Mouse (Mus musculus) stomach, postnatal 0 days (tissue): ENCODE measurements around the gene Mtmr6. TPM values are rescaled to one million over a fixed set of nuclear protein-coding genes. Genes with fewer than 3 reads are reported as not detected.

Source experiments
- ATAC-seq: fragments of 200-750 bp; cut with Nextera tagmentation; 2 replicates; pipeline ENCODE4 v1.8.0; 2017; ENCODE audit not compliant: low FRiP score, low TSS enrichment
- DNase-seq: peaks from one replicate; pipeline ENCODE4 v3.0.0-alpha.2; 2016; ENCODE audit warnings: low spot score
- H3K27ac ChIP-seq: fragments of 300-500 bp; sonication (generic); replicated peaks from 2 replicates; pipeline ENCODE4 v1.5.1; 2014; ENCODE audit warnings: mild to moderate bottlenecking, control low read depth
- H3K27me3 ChIP-seq: fragments of 300-500 bp; sonication (generic); 2 replicates; pipeline ENCODE4 v1.6.1; 2014; ENCODE audit warnings: low read length; ENCODE audit not compliant: control insufficient read depth, insufficient read depth
- H3K36me3 ChIP-seq: fragments of 300-500 bp; sonication (generic); 2 replicates; pipeline ENCODE4 v1.6.1; 2014; ENCODE audit warnings: low read length, mixed read lengths; ENCODE audit not compliant: control insufficient read depth, insufficient read depth
- H3K4me1 ChIP-seq: fragments of 300-500 bp; sonication (generic); replicated peaks from 2 replicates; pipeline ENCODE4 v1.6.1; 2014; ENCODE audit warnings: antibody characterized with exemption; ENCODE audit not compliant: control insufficient read depth, insufficient read depth
- H3K4me2 ChIP-seq: fragments of 300-500 bp; sonication (generic); replicated peaks from 2 replicates; pipeline ENCODE4 v1.6.1; 2014; ENCODE audit warnings: low read depth, mild to moderate bottlenecking, control low read depth, moderate library complexity
- H3K4me3 ChIP-seq: fragments of 300-500 bp; sonication (generic); 2 replicates; pipeline ENCODE4 v1.5.1; 2014; ENCODE audit warnings: low read depth, low read length, control low read depth
- H3K9ac ChIP-seq: fragments of 300-500 bp; sonication (generic); 2 replicates; pipeline ENCODE4 v1.6.1; 2014; ENCODE audit warnings: mild to moderate bottlenecking, low read length, control low read depth, mixed read lengths
- H3K9me3 ChIP-seq: fragments of 300-500 bp; sonication (generic); 2 replicates; pipeline ENCODE4 v1.6.1; 2016; ENCODE audit warnings: low read length; ENCODE audit not compliant: control insufficient read depth
- CTCF ChIP-seq: IDR thresholded peaks from 2 replicates; pipeline ENCODE4 v1.5.1; 2016; ENCODE audit warnings: antibody characterized with exemption, low read depth, mild to moderate bottlenecking, moderate library complexity
- EP300 ChIP-seq: optimal IDR thresholded peaks from 2 replicates; pipeline ENCODE3; 2016; ENCODE audit warnings: antibody characterized with exemption
- WGBS: fragments of 180-500 bp; shearing (Covaris S2); extraction: QIAGEN DNeasy Blood & Tissue Kit; methylation state at CpG from one replicate; pipeline ENCODE4 v1.1.7; 2014; 5-methylcytosine and 5-hydroxymethylcytosine counted together
- polyA plus RNA-seq: library from polyadenylated mRNA; unstranded; fragments of >200 nt; fragmentation: Nextera tagmentation; extraction: Ambion mirVana; gene quantifications from 2 replicates; pipeline ENCODE4 v1.2.1, GENCODE M21; 2015

Gene Mtmr6
- polyA plus RNA-seq, 1 experiment from 2014 or later = 31.4 TPM

DNA sequence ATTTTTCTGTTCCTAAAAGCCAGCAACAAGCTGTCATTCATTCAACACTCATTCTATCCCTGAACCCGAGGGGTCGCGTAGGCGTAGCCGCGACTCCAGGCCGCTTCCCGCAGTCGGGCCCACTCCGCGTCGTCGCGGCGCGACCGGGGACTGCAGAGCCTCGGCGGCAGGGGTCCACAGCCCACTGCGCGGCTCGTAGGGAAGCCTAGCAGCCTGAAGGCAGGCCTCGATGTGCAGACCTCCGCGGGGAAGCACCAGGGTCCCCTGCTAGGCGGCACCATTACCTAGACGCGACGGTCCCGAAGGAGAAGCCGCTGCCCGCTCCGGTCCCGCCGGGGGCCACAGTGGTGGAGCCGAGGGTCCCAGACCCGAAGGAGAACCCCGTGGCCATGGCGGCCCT is 14.1 kb upstream of the Mtmr6 start:
- Histone ChIP-seq H3K4me1 (no peaks in the 10 kb centered on the region), H3K27ac (peak overlapping the region; percentile 94), H3K4me3 (peak overlapping the region; percentile 93), H3K9ac (peak overlapping the region; percentile 96), H3K36me3 (no peaks in the 10 kb centered on the region), H3K4me2 (peak overlapping the region; percentile 82), H3K9me3 (no peaks in the 10 kb centered on the region), H3K27me3 (no peaks in the 10 kb centered on the region)
- WGBS = under 1% methylated on average over 39 of the region's 39 CpGs
- ATAC-seq (peak; percentile 49), DNase-seq (no peak)
- TF ChIP-seq CTCF (no peak), EP300 (no peak)

DNA sequence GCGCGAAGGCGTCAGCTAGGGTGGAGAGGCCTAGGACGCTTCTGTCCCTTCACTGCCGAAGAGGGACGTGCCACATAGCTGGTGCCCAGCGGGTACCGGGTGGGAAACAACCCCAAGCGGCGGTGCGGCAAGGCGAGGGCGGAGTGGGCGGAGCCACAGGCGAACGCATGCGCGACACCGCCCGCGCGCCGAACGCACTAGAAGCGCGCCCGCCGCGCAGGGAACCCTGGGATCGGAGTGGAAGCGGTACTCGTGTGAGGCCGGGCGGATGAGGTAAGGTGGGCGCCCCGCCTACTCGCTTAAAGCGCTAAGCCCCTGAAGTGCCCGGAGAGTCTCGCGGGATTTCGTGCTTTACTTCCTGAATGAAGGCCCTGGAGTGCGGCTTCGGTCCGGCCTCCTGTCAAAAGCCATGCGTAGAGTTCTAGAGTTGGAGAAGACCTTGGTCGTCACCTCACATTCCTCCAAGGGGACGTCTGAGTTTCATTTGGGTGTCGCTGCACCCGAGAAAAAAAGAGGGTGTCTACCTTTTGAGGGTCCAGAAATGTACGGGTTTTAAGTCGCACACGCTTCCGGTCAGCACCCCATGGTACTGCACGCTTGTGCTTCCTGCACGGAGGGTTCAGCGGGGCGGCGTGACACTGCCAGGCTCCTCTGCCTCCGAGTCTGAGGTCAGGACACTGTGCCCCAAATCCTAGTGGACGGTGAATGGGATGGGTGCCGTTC is 13.6 kb upstream of the Mtmr6 start, which contains the start of the genes Nupl1 and Gm49336:
Gene Nupl1, minus strand, starts transcription at position 151 of the 723 bp plus-strand sequence.
Gene Gm49336, minus strand, starts transcription at position 227 of the 723 bp plus-strand sequence.
- ATAC-seq = peak; percentile 100
- under 1% methylated on average over 62 of the region's 62 CpGs for WGBS

DNA sequence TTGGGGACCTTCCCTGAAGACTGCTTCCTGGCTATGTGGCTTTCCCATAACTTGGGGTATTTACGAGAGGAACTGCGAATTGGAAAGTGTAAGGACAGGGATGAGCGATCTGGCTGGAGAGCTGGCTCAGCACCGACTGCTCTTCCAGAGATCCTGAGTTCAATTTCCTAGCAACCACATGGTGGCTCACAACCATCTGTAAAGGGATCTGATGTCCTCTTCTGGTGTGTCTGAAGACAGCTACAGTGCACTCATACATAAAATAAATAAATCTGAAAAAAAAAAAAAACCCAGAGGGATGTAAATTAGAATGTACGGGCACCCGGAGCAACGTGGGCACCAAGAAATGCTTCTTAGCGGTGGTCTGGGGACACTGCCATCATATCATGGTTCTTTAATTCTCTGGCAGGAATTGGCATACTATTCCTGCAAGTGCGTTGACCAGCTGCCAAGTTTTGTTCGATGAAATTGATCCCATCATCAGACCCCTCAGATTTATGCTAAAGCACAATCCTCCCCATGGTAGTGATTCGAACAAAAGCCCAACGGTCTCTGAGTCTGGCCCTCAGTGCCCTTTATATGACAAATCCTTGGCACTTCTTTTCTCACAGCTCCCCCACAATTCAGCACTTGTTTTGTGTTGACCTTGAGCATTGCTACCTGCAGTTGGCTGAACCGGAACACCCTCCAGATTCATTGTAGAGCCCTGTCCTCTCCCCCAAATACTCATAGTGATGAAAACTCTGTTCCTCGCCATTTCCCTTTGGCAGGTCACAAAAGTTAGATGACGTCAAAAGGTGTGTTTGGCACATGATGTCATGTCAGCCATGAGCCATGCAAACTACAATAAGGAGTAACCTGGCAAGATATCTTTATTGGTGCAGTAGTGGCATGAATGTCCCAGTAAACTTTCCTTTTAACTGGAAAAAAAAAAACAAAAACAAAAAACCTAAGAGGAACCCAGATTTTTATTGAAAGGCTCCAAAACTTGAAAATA is 12.7 kb upstream of the Mtmr6 start:
- peak overlapping the region; percentile 93 for H3K27ac ChIP-seq
- H3K27me3 ChIP-seq = no peaks in the 10 kb centered on the region
- no peak for TF ChIP-seq EP300
- peak; percentile 38 for TF ChIP-seq CTCF
- peak overlapping the region; percentile 93 for H3K4me3 ChIP-seq
- ATAC-seq (no peak), DNase-seq (no peak)
- no peaks in the 10 kb centered on the region for H3K4me1 ChIP-seq
- 18% methylated on average over 15 of the region's 15 CpGs for WGBS
- no peaks in the 10 kb centered on the region for H3K36me3 ChIP-seq
- no peaks in the 10 kb centered on the region for H3K9me3 ChIP-seq
- H3K4me2 ChIP-seq = peak overlapping the region; percentile 95
- peak overlapping the region; percentile 81 for H3K9ac ChIP-seq

More for the DNA sequence above, 13.6 kb upstream of the Mtmr6 start, which contains the start of the genes Nupl1 and Gm49336:
- peak within 1 kb of the TSS; percentile 94 for H3K27ac ChIP-seq
- peak within 1 kb of the TSS; percentile 93 for H3K4me3 ChIP-seq
- H3K9ac ChIP-seq = peak within 1 kb of the TSS; percentile 96
- TF ChIP-seq EP300 (peak; percentile 99), CTCF (peak; percentile 24; the same call in 1 of the 2 replicates)
- H3K4me2 ChIP-seq = peak within 1 kb of the TSS; percentile 95
- H3K4me1 ChIP-seq = no peaks in the 10 kb centered on the region
- peak; percentile 99 for DNase-seq
- no peaks in the 10 kb centered on the region for H3K36me3 ChIP-seq
- H3K9me3 ChIP-seq = no peaks in the 10 kb centered on the region
- no peaks in the 10 kb centered on the region for H3K27me3 ChIP-seq

DNA sequence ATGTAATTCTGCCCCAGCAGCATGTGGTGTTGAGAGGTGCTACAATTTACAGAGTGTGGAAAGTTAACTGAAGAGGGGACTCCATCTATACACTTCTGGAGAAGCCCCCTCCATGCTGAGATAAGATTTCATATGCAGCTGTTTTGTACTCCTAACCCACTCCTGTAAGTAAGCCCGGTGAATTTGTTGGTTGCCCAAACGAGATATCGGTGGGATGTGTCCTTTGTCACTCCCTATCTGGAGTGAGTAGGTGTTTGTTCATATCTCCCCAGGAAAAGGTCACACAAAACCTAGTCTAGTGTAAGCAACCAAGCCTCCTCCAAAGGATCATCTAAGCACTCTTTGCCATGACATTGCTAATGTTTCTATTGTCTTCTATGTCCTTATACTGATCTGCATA is 11.6 kb upstream of the Mtmr6 start:
- no peak overlapping the region for H3K27ac ChIP-seq
- ATAC-seq (no peak), DNase-seq (no peak)
- H3K4me2 ChIP-seq = no peak overlapping the region
- no peaks in the 10 kb centered on the region for H3K9me3 ChIP-seq
- no peaks in the 10 kb centered on the region for H3K36me3 ChIP-seq
- no peaks in the 10 kb centered on the region for H3K27me3 ChIP-seq
- TF ChIP-seq EP300 (no peak), CTCF (no peak)
- 82% methylated on average over 3 of the region's 3 CpGs for WGBS
- H3K4me1 ChIP-seq = no peaks in the 10 kb centered on the region
- no peak overlapping the region for H3K4me3 ChIP-seq
- no peak overlapping the region for H3K9ac ChIP-seq

DNA sequence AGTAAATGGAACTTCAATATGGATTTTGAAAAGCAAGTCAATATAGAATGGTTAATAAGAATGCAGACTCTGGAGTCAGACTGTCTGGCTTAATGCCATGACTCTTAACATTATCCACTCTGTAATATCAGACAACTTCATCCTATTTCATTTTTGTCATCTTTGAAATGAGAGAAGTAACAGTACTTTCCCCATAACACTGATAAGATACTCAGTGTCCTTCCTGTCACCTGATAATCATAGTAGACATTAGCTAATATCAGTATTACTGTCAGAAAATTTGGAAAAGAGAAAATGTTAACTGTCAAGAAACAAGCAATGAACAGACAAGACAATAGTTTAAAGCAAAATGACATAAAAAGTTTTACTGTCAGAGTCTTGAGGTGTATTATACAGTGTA is 10.3 kb upstream of the Mtmr6 start:
- DNase-seq (no peak), ATAC-seq (no peak)
- H3K4me3 ChIP-seq = no peak overlapping the region
- H3K9ac ChIP-seq = no peak overlapping the region
- H3K27ac ChIP-seq = no peak overlapping the region
- H3K4me2 ChIP-seq = no peak overlapping the region
- no peaks in the 10 kb centered on the region for H3K9me3 ChIP-seq
- no peaks in the 10 kb centered on the region for H3K27me3 ChIP-seq
- no peak for TF ChIP-seq CTCF
- TF ChIP-seq EP300 = no peak
- H3K36me3 ChIP-seq = no peaks in the 10 kb centered on the region
- no peaks in the 10 kb centered on the region for H3K4me1 ChIP-seq
